Mouse (Mus musculus) retina, postnatal 7 days (tissue): ENCODE data around the gene Orm2.

Experiments
- DNase-seq: peaks from one replicate; pipeline ENCODE4 v3.0.0-alpha.2; 2012; ENCODE audit warnings: low read depth, low spot score

The Orm2 gene

DNA sequence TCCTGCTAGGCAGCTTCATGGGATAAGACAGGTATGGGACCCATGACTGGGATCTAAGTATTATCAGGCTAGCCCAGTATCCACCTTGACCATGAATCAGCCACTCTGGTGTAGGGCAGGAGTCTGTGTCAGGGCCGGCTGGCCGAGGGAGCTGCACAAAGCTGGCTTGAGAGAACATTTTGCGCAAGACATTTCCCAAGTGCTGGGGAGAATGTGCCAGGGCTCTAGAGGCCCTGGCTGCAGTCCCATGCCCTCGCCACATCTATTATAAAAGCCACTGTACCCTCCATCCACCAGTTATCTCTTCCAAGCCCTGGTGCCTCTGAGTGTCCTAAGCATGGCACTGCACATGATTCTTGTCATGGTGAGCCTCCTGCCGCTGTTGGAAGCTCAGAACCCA lies at the start of gene Orm2:
Gene Orm2, plus strand, starts transcription at position 300 of the 400 bp plus-strand sequence.
- DNase-seq = no peak

DNA sequence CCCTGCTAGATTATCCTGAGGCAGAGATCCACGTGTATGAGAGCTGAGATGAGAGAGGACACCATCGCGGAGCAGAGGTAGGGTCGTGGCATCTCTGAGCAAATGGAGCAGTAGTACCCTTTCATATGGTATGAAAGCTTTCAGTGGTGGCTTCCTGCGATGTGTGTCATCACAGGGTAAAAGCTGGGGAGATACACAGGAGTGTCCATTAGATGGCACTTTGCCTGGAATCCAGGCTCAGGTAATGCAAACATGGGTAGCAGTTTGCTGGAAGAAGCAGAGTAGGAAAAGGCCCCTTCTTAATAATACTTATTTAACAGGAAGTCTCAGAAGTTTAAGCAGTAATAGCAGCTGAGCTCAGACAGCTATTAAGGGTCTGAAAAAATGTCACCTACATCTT lies 48.2 kb upstream of the Orm2 start:
- DNase-seq = no peak

GRCm38 (mm10) chr4:63316076-63316746 lies 46.0 kb upstream of the Orm2 start:
- DNase-seq = no peak

GRCm38 (mm10) chr4:63319566-63319965 lies 42.7 kb upstream of the Orm2 start:
- peak; percentile 33 for DNase-seq

DNA sequence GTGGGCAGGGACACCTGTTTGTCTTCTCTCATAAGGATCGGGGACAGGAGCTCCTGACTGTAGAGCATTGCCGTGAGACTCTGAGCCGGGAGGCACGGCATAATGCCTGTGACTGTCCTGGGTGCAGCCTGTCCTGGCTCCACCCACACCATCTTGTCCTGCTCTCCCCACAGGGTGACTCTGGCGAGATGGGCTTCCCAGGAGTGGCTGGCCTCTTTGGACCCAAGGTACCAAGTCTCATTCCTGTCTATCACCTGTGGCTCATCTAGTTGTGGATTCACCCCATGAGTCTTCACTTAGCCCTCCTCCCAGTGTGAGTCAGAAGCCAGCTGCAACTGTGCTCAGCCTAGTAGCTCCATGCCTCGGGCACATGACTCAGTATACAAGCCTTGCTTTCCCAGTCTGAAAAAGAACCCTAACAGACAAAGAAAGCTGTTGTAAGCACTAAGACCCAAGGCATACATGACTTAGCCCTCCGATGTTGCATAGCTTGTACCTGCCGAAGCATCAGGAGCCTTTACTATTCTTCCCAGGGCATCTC lies 38.9 kb upstream of the Orm2 start:
- DNase-seq = no peak

- no peak for DNase-seq
Observed at GRCm38 (mm10) chr4:63333403-63333802, 28.8 kb upstream of the Orm2 start.

DNA sequence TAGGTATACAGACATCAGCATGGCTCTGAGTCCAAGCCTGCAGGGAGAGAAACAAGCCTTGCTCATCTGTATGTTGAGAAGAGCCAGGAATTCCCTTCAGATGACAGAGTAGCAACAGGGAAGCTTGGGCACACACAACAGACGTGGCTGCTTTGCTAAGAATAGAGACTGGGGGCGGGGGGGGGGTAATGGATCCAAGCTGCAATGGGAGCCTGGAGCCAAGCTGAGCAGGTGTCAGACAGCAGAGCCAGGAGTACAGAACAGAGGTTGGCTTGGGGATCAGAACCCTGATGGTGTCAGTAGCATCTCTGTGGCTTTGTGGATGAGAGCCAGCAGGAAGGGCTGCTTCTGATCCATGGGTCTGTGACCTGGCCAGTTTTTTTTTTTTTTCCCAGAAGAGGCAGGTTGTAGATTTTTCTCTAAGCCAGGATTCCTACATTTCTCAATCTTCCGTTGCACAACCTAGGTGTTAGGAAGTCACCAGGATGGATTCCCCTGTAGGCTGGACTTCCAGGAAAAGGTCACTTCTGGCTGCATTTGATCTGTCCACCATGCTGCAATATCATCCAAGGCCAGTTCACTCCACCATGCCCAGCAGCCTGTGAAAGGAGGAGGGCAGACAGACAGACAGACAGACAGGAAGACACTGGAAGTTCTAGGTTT lies 23.7 kb upstream of the Orm2 start:
- DNase-seq = no peak

- DNase-seq = no peak
Observed at GRCm38 (mm10) chr4:63342491-63342890, 19.8 kb upstream of the Orm2 start.

DNA sequence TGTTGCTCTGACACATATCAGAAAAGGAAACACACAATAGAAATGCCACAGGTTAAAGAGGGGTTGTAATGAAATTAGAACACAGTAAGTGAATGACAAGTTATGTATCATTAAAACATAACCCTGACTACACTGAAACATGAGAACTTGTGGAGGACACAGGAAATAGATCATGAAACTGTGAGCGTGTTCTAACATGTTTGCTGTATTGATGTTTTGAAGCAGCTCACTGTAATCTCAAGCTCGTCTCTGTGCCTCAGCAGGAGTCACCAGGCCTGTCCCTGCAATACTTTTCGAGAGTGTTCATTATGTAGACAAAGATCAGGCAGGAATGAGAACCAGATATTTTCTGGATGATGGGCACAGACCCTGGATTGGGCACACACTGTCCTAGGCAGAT lies 18.6 kb upstream of the Orm2 start:
- DNase-seq = no peak

DNA sequence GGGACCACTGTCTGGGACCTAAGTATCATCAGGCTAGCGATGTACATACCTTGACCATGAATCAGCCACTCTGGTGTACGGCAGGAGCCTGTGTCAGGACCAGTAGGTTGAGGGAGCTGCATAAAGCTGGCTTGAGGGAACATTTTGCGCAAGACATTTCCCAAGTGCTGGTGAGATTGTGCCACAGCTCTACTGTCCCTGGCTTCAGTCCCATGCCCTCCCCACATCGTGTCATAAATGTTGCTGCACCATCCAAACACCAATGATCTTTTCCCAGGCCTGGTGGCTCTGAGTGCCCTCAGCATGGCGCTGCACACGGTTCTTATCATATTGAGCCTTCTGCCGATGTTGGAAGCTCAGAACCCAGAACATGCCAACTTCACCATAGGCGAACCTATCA lies 18.0 kb upstream of the Orm2 start, which contains the start of gene Orm1:
Gene Orm1, plus strand, starts transcription at position 266 of the 400 bp plus-strand sequence.
- no peak for DNase-seq

DNA sequence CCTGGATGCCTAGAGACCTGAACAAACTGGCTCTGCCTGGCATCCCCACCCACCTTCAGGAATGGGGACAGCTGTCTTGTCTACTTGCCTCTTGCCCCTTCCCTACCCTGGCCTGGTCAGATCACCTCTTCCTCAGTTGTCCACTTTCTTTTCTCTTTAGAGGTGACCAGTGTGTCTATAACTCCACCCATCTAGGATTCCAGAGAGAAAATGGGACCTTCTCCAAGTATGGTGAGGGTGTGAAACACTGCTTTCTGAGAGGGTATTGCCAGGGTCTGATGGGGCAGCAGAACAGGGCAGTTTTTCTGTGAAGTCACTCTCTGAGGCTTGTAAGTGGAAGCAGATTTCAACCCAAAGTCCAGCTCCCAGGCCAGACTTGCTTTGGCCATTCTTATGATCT lies 17.0 kb upstream of the Orm2 start:
- DNase-seq = no peak

- no peak for DNase-seq
Observed at GRCm38 (mm10) chr4:63346659-63347058, 15.6 kb upstream of the Orm2 start.

DNA sequence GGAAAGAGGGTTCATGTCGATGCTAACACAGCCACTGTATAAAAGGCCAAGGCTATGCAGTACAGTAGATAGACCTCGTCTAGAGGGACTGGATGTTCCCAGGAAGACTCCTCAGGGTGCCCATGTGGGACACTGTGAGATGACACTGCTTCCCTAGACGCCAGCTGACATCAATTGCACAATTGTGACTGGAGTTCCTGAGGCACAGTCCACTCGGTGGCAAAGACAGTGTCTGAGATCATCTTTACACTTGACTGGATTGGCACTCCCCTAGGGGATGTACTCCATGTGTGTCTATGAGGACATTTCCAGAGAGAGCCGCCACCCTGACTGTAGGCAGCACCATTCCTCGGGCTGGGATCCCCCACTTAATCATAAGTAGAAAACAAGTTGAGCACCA lies 13.7 kb upstream of the Orm2 start:
- DNase-seq = no peak

DNA sequence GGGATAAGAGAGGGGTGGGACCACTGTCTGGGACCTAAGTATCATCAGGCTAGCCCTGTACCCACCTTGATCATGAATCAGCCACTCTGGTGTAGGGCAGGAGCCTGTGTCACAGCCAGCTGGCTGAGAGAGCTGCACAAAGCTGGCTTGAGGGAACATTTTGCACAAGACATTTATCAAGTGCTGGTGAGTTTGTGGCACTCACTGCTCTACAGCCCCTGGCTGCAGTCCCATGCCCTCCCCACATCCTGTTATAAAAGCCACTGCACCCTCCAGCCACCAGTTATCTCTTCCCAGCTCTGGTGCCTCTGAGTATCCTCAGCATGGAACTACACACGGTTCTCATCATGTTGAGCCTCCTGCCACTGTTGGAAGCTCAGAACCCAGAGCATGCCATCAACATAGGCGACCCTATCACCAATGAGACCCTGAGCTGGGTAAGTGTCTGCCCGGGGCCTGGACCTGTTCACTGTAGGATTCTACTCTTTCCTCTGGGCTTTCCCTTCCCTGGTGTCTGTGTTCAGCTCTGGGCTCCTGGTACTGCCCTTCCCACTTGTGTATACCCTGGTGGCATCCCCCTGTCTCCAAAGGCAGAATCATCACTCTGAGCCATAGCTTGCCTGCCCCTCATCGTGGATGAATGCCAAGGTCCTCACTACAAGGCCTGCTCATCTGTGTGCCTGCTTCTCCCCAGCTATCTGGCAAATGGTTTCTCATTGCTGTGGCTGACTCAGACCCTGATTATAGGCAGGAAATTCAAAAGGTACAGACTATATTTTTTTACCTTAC lies 6.2 kb upstream of the Orm2 start, which contains the start of gene Orm3:
Gene Orm3, plus strand, starts transcription at position 286 of the 789 bp plus-strand sequence.
- DNase-seq = no peak

DNA sequence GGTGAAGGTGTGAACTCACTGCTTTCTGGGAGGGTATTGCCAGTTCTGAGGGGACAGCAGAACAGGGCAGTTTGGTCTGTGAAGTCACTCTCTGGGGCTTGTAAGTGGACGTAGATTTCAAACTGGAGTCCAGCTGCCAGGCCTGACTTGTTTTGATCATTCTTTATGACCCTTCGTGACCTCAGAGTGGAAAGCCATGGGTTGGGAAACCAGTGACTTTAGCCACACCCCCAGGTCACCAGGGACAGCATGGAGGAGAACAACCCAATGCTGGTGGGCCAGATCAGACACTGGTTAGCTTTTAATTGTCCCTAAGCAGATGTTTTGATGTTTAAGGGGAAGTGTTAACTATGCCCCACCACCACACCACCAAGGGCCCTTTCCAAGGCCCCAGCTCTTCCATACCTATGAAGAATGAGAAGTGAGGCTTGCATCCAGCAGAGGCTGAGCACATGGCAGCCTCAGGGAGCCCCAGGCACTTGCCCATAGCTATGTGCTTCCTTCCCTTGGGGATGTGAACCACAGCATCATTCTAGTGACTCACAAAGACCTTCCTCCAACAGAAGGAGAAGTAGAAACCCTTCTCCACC lies 5.2 kb upstream of the Orm2 start:
- no peak for DNase-seq

GRCm38 (mm10) chr4:63359861-63360260 lies 2.4 kb upstream of the Orm2 start:
- no peak for DNase-seq

- peak; percentile 76 for DNase-seq
Observed at GRCm38 (mm10) chr4:63368577-63368976, 6.3 kb downstream of the Orm2 start.

DNA sequence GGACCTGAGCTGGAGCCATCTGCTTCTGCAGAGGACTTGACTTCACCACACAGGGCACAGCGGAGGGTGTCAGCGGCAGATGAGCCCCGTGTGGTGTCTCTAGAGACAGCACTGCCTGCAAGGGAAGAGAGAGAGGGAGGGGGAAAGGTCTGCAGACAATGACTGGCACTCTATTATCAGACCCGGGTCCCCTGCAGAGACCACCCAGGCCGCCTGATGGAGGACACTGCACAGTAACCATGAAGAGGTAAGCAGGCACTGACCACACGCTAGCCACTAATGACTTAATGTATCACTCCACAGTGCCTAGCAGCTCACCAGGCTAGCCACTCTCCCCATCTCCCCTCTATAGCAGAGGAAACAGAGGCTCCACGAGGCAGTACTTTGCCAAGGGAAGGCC lies 8.6 kb downstream of the Orm2 start:
- DNase-seq = no peak

- no peak for DNase-seq
Observed at GRCm38 (mm10) chr4:63371890-63372289, 9.6 kb downstream of the Orm2 start.

GRCm38 (mm10) chr4:63373404-63373803 lies 11.2 kb downstream of the Orm2 start:
- DNase-seq = no peak

GRCm38 (mm10) chr4:63374331-63374730 lies 12.1 kb downstream of the Orm2 start:
- DNase-seq = no peak

- DNase-seq = no peak
Observed at GRCm38 (mm10) chr4:63375367-63375766, 13.1 kb downstream of the Orm2 start.
